Mouse (Mus musculus): ENCODE measurements around the gene Dcaf11.

GRCm38 (mm10) chr14:55604823-55605222 is 45.0 kb downstream of the Dcaf11 start:
- TF ChIP-seq CTCF (IDR thresholded peaks at IDR 0.05; ENCODE audit: low read depth) (no peak), EP300 (optimal IDR thresholded peaks at IDR 0.05) (no peak)
